Mouse (Mus musculus) spleen, adult 2 months (tissue): ENCODE results near the gene Erfe.

ENCODE experiments used
- CTCF ChIP-seq: fragments of 200-500 bp; IDR thresholded peaks from 2 replicates; pipeline ENCODE4 v1.5.1; 2011; ENCODE audit warnings: mild to moderate bottlenecking, inconsistent platforms; ENCODE audit not compliant: insufficient read depth, insufficient read length, insufficient replicate concordance; ENCODE audit errors: extremely low read depth
- POLR2A ChIP-seq: fragments of 200-500 bp; IDR thresholded peaks from 2 replicates; pipeline ENCODE4 v1.6.1; 2011; ENCODE audit warnings: low read depth, low read length, inconsistent platforms

GRCm38 (mm10) chr1:91419862-91420600, 53.8 kb downstream of the Erfe start:
- TF ChIP-seq CTCF (no peak), POLR2A (no peak)
